Mouse (Mus musculus) cerebellum, adult 2 months (tissue): ENCODE results near the gene Nrxn3.

Source experiments
- CTCF ChIP-seq: fragments of 200-500 bp; IDR thresholded peaks from 2 replicates; pipeline ENCODE4 v1.5.1; 2011; ENCODE audit warnings: low read depth, mild to moderate bottlenecking, control low read depth, low read length, moderate library complexity, borderline replicate concordance; ENCODE audit not compliant: insufficient read depth
- POLR2A ChIP-seq: fragments of 200-500 bp; IDR thresholded peaks from 2 replicates; pipeline ENCODE4 v1.6.1; 2011; ENCODE audit warnings: low read length, control low read depth, borderline replicate concordance; ENCODE audit not compliant: insufficient read depth

GRCm38 (mm10) chr12:89482223-89482622 lies 759.5 kb downstream of the Nrxn3 start:
- TF ChIP-seq CTCF (no peak), POLR2A (no peak)
